Mouse (Mus musculus) heart, adult 2 months (tissue): ENCODE data around the gene Tmem198.

Experiments used
- CTCF ChIP-seq: fragments of 200-600 bp; IDR thresholded peaks from 2 replicates; pipeline ENCODE4 v1.8.1; 2022; ENCODE audit warnings: antibody characterized with exemption, mild to moderate bottlenecking, moderate library complexity
- EP300 ChIP-seq: fragments of 200-500 bp; IDR thresholded peaks from 2 replicates; pipeline ENCODE4 v1.6.1; 2011; ENCODE audit warnings: low read depth, low read length, control low read depth; ENCODE audit not compliant: insufficient read depth

DNA sequence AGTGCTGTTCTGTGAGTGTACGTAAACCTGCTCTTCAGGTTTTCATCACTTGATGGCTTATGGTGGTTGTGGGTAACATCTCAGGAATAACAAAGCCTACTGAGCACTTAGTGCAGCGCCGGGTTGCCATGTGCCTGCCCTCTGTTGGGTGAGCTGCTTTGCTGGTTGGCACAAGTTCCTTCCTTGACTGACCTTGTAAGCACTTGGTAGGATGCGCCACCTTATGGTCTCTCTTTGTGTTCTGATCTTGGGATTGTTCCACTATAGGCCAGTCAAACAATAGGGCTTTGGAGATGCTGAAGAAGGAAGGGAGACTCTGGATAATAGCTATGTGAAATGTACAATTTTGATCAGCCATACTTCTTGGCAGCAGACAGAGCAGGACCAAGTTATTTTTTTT, 51.2 kb downstream of the Tmem198 start:
- no peak for TF ChIP-seq EP300
- TF ChIP-seq CTCF = peak; percentile 16; the same call in 1 of the 2 replicates
